Mouse (Mus musculus): ENCODE results near the gene Plxnd1. TPM values are rescaled to one million over a fixed set of nuclear protein-coding genes. Genes with fewer than 3 reads are reported as not detected.

Gene Plxnd1
- polyA plus RNA-seq, 1 experiment from 2014 or later: 23.8 TPM

GRCm38 (mm10) chr6:115906455-115906854 is 88.3 kb downstream of the Plxnd1 start:
- H3K9me3 ChIP-seq (ENCODE audit: control insufficient read depth, low read length): no peaks in the 10 kb centered on the region
- no peaks in the 10 kb centered on the region for H3K36me3 ChIP-seq (ENCODE audit: control insufficient read depth, insufficient read depth, low read length)
- WGBS: 78% methylated on average over 1 of the region's 1 CpGs
- no peaks in the 10 kb centered on the region for H3K4me1 ChIP-seq (ENCODE audit: control insufficient read depth, insufficient read depth, low read length)
- DNase-seq (ENCODE audit: low spot score): no peak
- no peak overlapping the region for H3K9ac ChIP-seq (ENCODE audit: low read length)
- no peak for ATAC-seq (ENCODE audit: insufficient read depth, low FRiP score, low TSS enrichment)
- no peaks in the 10 kb centered on the region for H3K27me3 ChIP-seq (ENCODE audit: control insufficient read depth, insufficient read depth, low read length)
- H3K4me3 ChIP-seq (ENCODE audit: low read depth, low read length): no peak overlapping the region
- H3K4me2 ChIP-seq (ENCODE audit: low read depth): no peak overlapping the region
- no peak overlapping the region for H3K27ac ChIP-seq (ENCODE audit: low read depth, low read length)

GRCm38 (mm10) chr6:115905568-115905967 is 89.2 kb downstream of the Plxnd1 start:
- no peak overlapping the region for H3K27ac ChIP-seq (ENCODE audit: low read depth, low read length)
- H3K4me1 ChIP-seq (ENCODE audit: control insufficient read depth, insufficient read depth, low read length): no peaks in the 10 kb centered on the region
- no peaks in the 10 kb centered on the region for H3K27me3 ChIP-seq (ENCODE audit: control insufficient read depth, insufficient read depth, low read length)
- H3K9ac ChIP-seq (ENCODE audit: low read length): no peak overlapping the region
- 92% methylated on average over 6 of the region's 6 CpGs for WGBS
- H3K4me2 ChIP-seq (ENCODE audit: low read depth): no peak overlapping the region
- no peak for DNase-seq (ENCODE audit: low spot score)
- no peaks in the 10 kb centered on the region for H3K9me3 ChIP-seq (ENCODE audit: control insufficient read depth, low read length)
- no peak for ATAC-seq (ENCODE audit: insufficient read depth, low FRiP score, low TSS enrichment)
- no peaks in the 10 kb centered on the region for H3K36me3 ChIP-seq (ENCODE audit: control insufficient read depth, insufficient read depth, low read length)
- no peak overlapping the region for H3K4me3 ChIP-seq (ENCODE audit: low read depth, low read length)

Other genes with a start within 250 kb of the Plxnd1 start
- gene Tmem40, start 232.6 kb downstream of the Plxnd1 start, polyA plus RNA-seq (2014; fragmentation: Nextera tagmentation; extraction: Ambion mirVana): 2.0 and 2.3 TPM in 2 replicates
- gene Cand2, start 220.5 kb downstream of the Plxnd1 start, polyA plus RNA-seq (2014; fragmentation: Nextera tagmentation; extraction: Ambion mirVana): 37.7 and 37.9 TPM in 2 replicates
- gene Rpl32, start 186.3 kb downstream of the Plxnd1 start, polyA plus RNA-seq (2014; fragmentation: Nextera tagmentation; extraction: Ambion mirVana): 1,610 and 1,750 TPM in 2 replicates
- gene Efcab12, start 156.6 kb downstream of the Plxnd1 start, polyA plus RNA-seq (2014; fragmentation: Nextera tagmentation; extraction: Ambion mirVana): 0.80 and 1.4 TPM in 2 replicates
- 19.7 and 20.8 TPM in 2 replicates for gene Mbd4, start 141.6 kb downstream of the Plxnd1 start, polyA plus RNA-seq (2014; fragmentation: Nextera tagmentation; extraction: Ambion mirVana)
- 24.4 and 31.6 TPM in 2 replicates for gene Ift122, start 141.5 kb downstream of the Plxnd1 start, polyA plus RNA-seq (2014; fragmentation: Nextera tagmentation; extraction: Ambion mirVana)
- gene Rho, start 63.3 kb downstream of the Plxnd1 start, polyA plus RNA-seq (2014; fragmentation: Nextera tagmentation; extraction: Ambion mirVana): not detected in 2 replicates
- not detected in 2 replicates for gene H1foo, start 50.1 kb downstream of the Plxnd1 start, polyA plus RNA-seq (2014; fragmentation: Nextera tagmentation; extraction: Ambion mirVana)
- gene Tmcc1, start 198.5 kb upstream of the Plxnd1 start, polyA plus RNA-seq (2014; fragmentation: Nextera tagmentation; extraction: Ambion mirVana): 18.6 and 19.8 TPM in 2 replicates
- 52.1 and 64.7 TPM in 2 replicates for gene Washc2, start 213.0 kb upstream of the Plxnd1 start, polyA plus RNA-seq (2014; fragmentation: Nextera tagmentation; extraction: Ambion mirVana)

Data from neural tube, embryonic 11.5 days (tissue).